Mouse (Mus musculus) embryonic facial prominence, embryonic 13.5 days (tissue): ENCODE results near the gene Acacb. TPM values are rescaled to one million over a fixed set of nuclear protein-coding genes. Genes with fewer than 3 reads are reported as not detected.

Experiments
- ATAC-seq: fragments of 200-750 bp; cut with Nextera tagmentation; 2 replicates; pipeline ENCODE4 v1.8.0; 2017; ENCODE audit warnings: low read depth; ENCODE audit not compliant: insufficient number of reproducible peaks, insufficient read depth, low FRiP score, low TSS enrichment
- H3K27ac ChIP-seq: fragments of 300-500 bp; sonication (generic); 2 replicates; pipeline ENCODE4 v1.5.1; 2015; ENCODE audit warnings: moderate library complexity, mild to moderate bottlenecking, inconsistent platforms
- H3K27me3 ChIP-seq: fragments of 300-500 bp; sonication (generic); 2 replicates; pipeline ENCODE4 v1.6.1; 2015; ENCODE audit warnings: mild to moderate bottlenecking, inconsistent platforms
- H3K36me3 ChIP-seq: fragments of 300-500 bp; sonication (generic); 2 replicates; pipeline ENCODE4 v1.6.1; 2015; ENCODE audit warnings: mild to moderate bottlenecking, inconsistent platforms
- H3K4me1 ChIP-seq: fragments of 300-500 bp; sonication (generic); 2 replicates; pipeline ENCODE4 v1.6.1; 2015; ENCODE audit warnings: inconsistent platforms
- H3K4me2 ChIP-seq: fragments of 300-500 bp; sonication (generic); 2 replicates; pipeline ENCODE4 v1.6.1; 2015; ENCODE audit warnings: moderate library complexity, mild to moderate bottlenecking, inconsistent platforms
- H3K4me3 ChIP-seq: fragments of 300-500 bp; sonication (generic); 2 replicates; pipeline ENCODE4 v1.5.1; 2015; ENCODE audit warnings: mild to moderate bottlenecking, inconsistent platforms
- H3K9ac ChIP-seq: fragments of 300-500 bp; sonication (generic); 2 replicates; pipeline ENCODE4 v1.6.1; 2015; ENCODE audit warnings: mild to moderate bottlenecking, inconsistent platforms
- H3K9me3 ChIP-seq: fragments of 300-500 bp; sonication (generic); 2 replicates; pipeline ENCODE4 v1.6.1; 2016; ENCODE audit warnings: inconsistent platforms
- WGBS: fragments of 180-500 bp; shearing (Covaris S2); methylation state at CpG from one replicate; pipeline ENCODE4 v1.1.7; 2015; ENCODE audit warnings: mixed read lengths; 5-methylcytosine and 5-hydroxymethylcytosine counted together
- polyA plus RNA-seq: library from polyadenylated mRNA; unstranded; fragments of >200 nt; fragmentation: Nextera tagmentation; extraction: Ambion mirVana; gene quantifications from 2 replicates; pipeline ENCODE4 v1.2.1, GENCODE M21; 2015

Acacb gene
- polyA plus RNA-seq, 1 experiment from 2014 or later = 2.7 TPM

GRCm38 (mm10) chr5:114279382-114280143 is 133.2 kb downstream of the Acacb start:
- Histone ChIP-seq H3K27ac (no peak overlapping the region), H3K36me3 (no peaks in the 10 kb centered on the region), H3K4me2 (no peak overlapping the region), H3K9me3 (no peaks in the 10 kb centered on the region), H3K9ac (no peak overlapping the region), H3K4me1 (peaks cover 2% of the 10 kb centered on the region; the same call in 1 of the 2 replicates), H3K27me3 (peaks cover 48% of the 10 kb centered on the region), H3K4me3 (no peak overlapping the region)
- no peak for ATAC-seq
- 53% methylated on average over 12 of the region's 12 CpGs for WGBS

GRCm38 (mm10) chr5:114282346-114282745 is 136.0 kb downstream of the Acacb start:
- ATAC-seq = no peak
- no peak overlapping the region for H3K4me3 ChIP-seq
- 61% methylated on average over 6 of the region's 6 CpGs for WGBS

GRCm38 (mm10) chr5:114284604-114285397 is 138.5 kb downstream of the Acacb start:
- Histone ChIP-seq H3K36me3 (no peaks in the 10 kb centered on the region), H3K4me3 (no peak overlapping the region), H3K9me3 (no peaks in the 10 kb centered on the region), H3K4me2 (no peak overlapping the region), H3K4me1 (peaks cover 10% of the 10 kb centered on the region; the same call in 1 of the 2 replicates), H3K27me3 (no peaks in the 10 kb centered on the region; the same call in 1 of the 2 replicates), H3K27ac (no peak overlapping the region), H3K9ac (no peak overlapping the region)
- WGBS = 42% methylated on average over 13 of the region's 13 CpGs
- no peak for ATAC-seq

More at GRCm38 (mm10) chr5:114282346-114282745, 136.0 kb downstream of the Acacb start:
- Histone ChIP-seq H3K4me2 (no peak overlapping the region), H3K4me1 (0 out of 2 replicates have a peak, but pooled peaks cover 2% of the 10 kb centered on the region), H3K27me3 (peaks cover 21% of the 10 kb centered on the region), H3K27ac (no peak overlapping the region), H3K9me3 (no peaks in the 10 kb centered on the region), H3K9ac (no peak overlapping the region), H3K36me3 (no peaks in the 10 kb centered on the region)

- H3K9me3 ChIP-seq = no peaks in the 10 kb centered on the region
- no peak overlapping the region for H3K9ac ChIP-seq
- no peak for ATAC-seq
- no peak overlapping the region for H3K4me3 ChIP-seq
- H3K4me2 ChIP-seq = no peak overlapping the region
- no peak overlapping the region for H3K27ac ChIP-seq
- no peaks in the 10 kb centered on the region; the same call in 1 of the 2 replicates for H3K27me3 ChIP-seq
- no peaks in the 10 kb centered on the region for H3K36me3 ChIP-seq
- 40% methylated on average over 3 of the region's 3 CpGs for WGBS
- H3K4me1 ChIP-seq = peaks cover 16% of the 10 kb centered on the region
Observed at GRCm38 (mm10) chr5:114285398-114285700, 139.0 kb downstream of the Acacb start.

GRCm38 (mm10) chr5:114286102-114286501 is 139.8 kb downstream of the Acacb start:
- no peak overlapping the region for H3K4me3 ChIP-seq
- WGBS = 82% methylated on average over 4 of the region's 4 CpGs
- no peaks in the 10 kb centered on the region; the same call in 1 of the 2 replicates for H3K27me3 ChIP-seq
- no peak overlapping the region for H3K4me2 ChIP-seq
- H3K9me3 ChIP-seq = no peaks in the 10 kb centered on the region
- no peak for ATAC-seq
- no peak overlapping the region for H3K27ac ChIP-seq
- H3K9ac ChIP-seq = no peak overlapping the region
- H3K4me1 ChIP-seq = peaks cover 16% of the 10 kb centered on the region
- no peaks in the 10 kb centered on the region for H3K36me3 ChIP-seq

GRCm38 (mm10) chr5:114286872-114287571 is 140.7 kb downstream of the Acacb start:
- H3K27me3 ChIP-seq = no peaks in the 10 kb centered on the region; the same call in 1 of the 2 replicates
- no peaks in the 10 kb centered on the region for H3K9me3 ChIP-seq
- H3K36me3 ChIP-seq = no peaks in the 10 kb centered on the region
- H3K4me1 ChIP-seq = peaks cover 16% of the 10 kb centered on the region
- no peak overlapping the region for H3K4me3 ChIP-seq
- ATAC-seq = no peak
- no peak overlapping the region for H3K9ac ChIP-seq
- H3K4me2 ChIP-seq = no peak overlapping the region
- 80% methylated on average over 16 of the region's 16 CpGs for WGBS
- H3K27ac ChIP-seq = no peak overlapping the region

- Histone ChIP-seq H3K4me2 (no peak overlapping the region), H3K9ac (no peak overlapping the region), H3K27ac (no peak overlapping the region), H3K36me3 (no peaks in the 10 kb centered on the region), H3K4me1 (peaks cover 16% of the 10 kb centered on the region), H3K4me3 (no peak overlapping the region), H3K27me3 (no peaks in the 10 kb centered on the region; the same call in 1 of the 2 replicates), H3K9me3 (no peaks in the 10 kb centered on the region)
- 74% methylated on average over 5 of the region's 5 CpGs for WGBS
- no peak for ATAC-seq
Observed at GRCm38 (mm10) chr5:114288396-114288795, 142.1 kb downstream of the Acacb start.

- H3K27me3 ChIP-seq = no peaks in the 10 kb centered on the region; the same call in 1 of the 2 replicates
- H3K27ac ChIP-seq = no peak within 1 kb of the TSS
- H3K9me3 ChIP-seq = no peaks in the 10 kb centered on the region
- H3K4me2 ChIP-seq = no peak within 1 kb of the TSS
- H3K9ac ChIP-seq = peak within 1 kb of the TSS; percentile 36; the same call in 1 of the 2 replicates
- 39% methylated on average over 13 of the region's 13 CpGs for WGBS
- ATAC-seq = no peak
- peaks cover 16% of the 10 kb centered on the region for H3K4me1 ChIP-seq
- H3K36me3 ChIP-seq = no peaks in the 10 kb centered on the region
- no peak within 1 kb of the TSS for H3K4me3 ChIP-seq
Observed at GRCm38 (mm10) chr5:114288874-114289273, 142.5 kb downstream of the Acacb start, which contains the start of gene Myo1h. Gene Myo1h, plus strand, starts transcription at chr5:114289166.

- Histone ChIP-seq H3K9me3 (no peaks in the 10 kb centered on the region), H3K4me3 (no peak overlapping the region), H3K27ac (no peak overlapping the region), H3K36me3 (no peaks in the 10 kb centered on the region), H3K4me2 (no peak overlapping the region), H3K9ac (peak overlapping the region; percentile 36; the same call in 1 of the 2 replicates), H3K27me3 (no peaks in the 10 kb centered on the region; the same call in 1 of the 2 replicates), H3K4me1 (peaks cover 16% of the 10 kb centered on the region)
- WGBS = 55% methylated on average over 3 of the region's 3 CpGs
- ATAC-seq = 0 out of 2 replicates have a peak, but pooled peaks have one; percentile 3
Observed at GRCm38 (mm10) chr5:114290004-114290403, 143.7 kb downstream of the Acacb start.

- Histone ChIP-seq H3K9me3 (no peaks in the 10 kb centered on the region), H3K27ac (no peak overlapping the region), H3K4me3 (no peak overlapping the region), H3K4me1 (peaks cover 21% of the 10 kb centered on the region), H3K27me3 (0 out of 2 replicates have a peak, but pooled peaks cover 3% of the 10 kb centered on the region), H3K4me2 (peak overlapping the region; percentile 17; the same call in 1 of the 2 replicates), H3K9ac (no peak overlapping the region), H3K36me3 (no peaks in the 10 kb centered on the region)
- ATAC-seq = no peak
- 21% methylated on average over 22 of the region's 22 CpGs for WGBS
Observed at GRCm38 (mm10) chr5:114296693-114297631, 150.6 kb downstream of the Acacb start.
